Mouse (Mus musculus): ENCODE measurements around the gene Ccdc137. TPM values are rescaled to one million over a fixed set of nuclear protein-coding genes. Genes with fewer than 3 reads are reported as not detected.

Ccdc137 gene
- polyA plus RNA-seq, 1 experiment from 2014 or later, result 31.3 TPM

GRCm38 (mm10) chr11:120505661-120506060 lies 47.7 kb downstream of the Ccdc137 start:
- 81% methylated on average over 3 of the region's 3 CpGs for WGBS
- no peaks in the 10 kb centered on the region for H3K27me3 ChIP-seq (replicated peaks; ENCODE audit: control insufficient read depth, insufficient read depth, low read length)
- H3K4me1 ChIP-seq (ENCODE audit: control insufficient read depth, insufficient read depth, low read length), result peaks cover 32% of the 10 kb centered on the region
- no peak overlapping the region for H3K27ac ChIP-seq (ENCODE audit: low read length)
- no peak overlapping the region for H3K4me2 ChIP-seq (ENCODE audit: low read depth, low read length)
- H3K9me3 ChIP-seq (ENCODE audit: control insufficient read depth, low read length), result no peaks in the 10 kb centered on the region
- H3K4me3 ChIP-seq (ENCODE audit: low read length), result no peak overlapping the region
- ATAC-seq, result no peak
- no peak overlapping the region for H3K9ac ChIP-seq (ENCODE audit: low read depth, low read length)
- no peaks in the 10 kb centered on the region for H3K36me3 ChIP-seq (ENCODE audit: control insufficient read depth, insufficient read depth, low read length)

DNA sequence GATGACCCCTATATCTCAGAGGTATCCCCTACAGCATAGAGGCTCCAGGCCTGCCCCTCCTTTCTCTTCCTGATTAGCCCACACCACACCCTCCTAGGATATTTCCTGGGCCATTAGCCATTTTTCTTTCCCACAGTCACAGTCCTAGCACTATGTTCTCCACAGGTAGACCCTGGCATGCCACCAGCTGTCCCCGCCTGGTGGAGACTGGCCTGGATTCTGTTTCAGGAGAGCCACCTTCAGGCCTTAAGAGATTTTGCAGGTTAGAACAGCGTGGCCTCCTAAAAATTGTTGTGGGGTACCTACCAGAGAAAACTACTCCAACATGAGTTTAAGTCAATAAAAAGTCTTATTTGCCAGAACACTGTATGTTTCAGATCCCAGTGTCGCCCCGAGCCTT lies 49.0 kb downstream of the Ccdc137 start:
- 47% methylated on average over 4 of the region's 4 CpGs for WGBS
- Histone ChIP-seq H3K36me3 (ENCODE audit: control insufficient read depth, insufficient read depth, low read length) (no peaks in the 10 kb centered on the region), H3K9me3 (ENCODE audit: control insufficient read depth, low read length) (no peaks in the 10 kb centered on the region), H3K4me2 (ENCODE audit: low read depth, low read length) (no peak overlapping the region), H3K27ac (ENCODE audit: low read length) (peak overlapping the region; percentile 70), H3K4me3 (ENCODE audit: low read length) (no peak overlapping the region), H3K9ac (ENCODE audit: low read depth, low read length) (no peak overlapping the region), H3K4me1 (ENCODE audit: control insufficient read depth, insufficient read depth, low read length) (peaks cover 29% of the 10 kb centered on the region), H3K27me3 (replicated peaks; ENCODE audit: control insufficient read depth, insufficient read depth, low read length) (no peaks in the 10 kb centered on the region)
- peak; percentile 45 for ATAC-seq

GRCm38 (mm10) chr11:120507611-120508289 lies 49.8 kb downstream of the Ccdc137 start:
- H3K4me2 ChIP-seq (ENCODE audit: low read depth, low read length), result peak overlapping the region; percentile 36; the same call in 1 of the 2 replicates
- H3K4me3 ChIP-seq (ENCODE audit: low read length), result no peak overlapping the region
- no peaks in the 10 kb centered on the region for H3K27me3 ChIP-seq (replicated peaks; ENCODE audit: control insufficient read depth, insufficient read depth, low read length)
- no peaks in the 10 kb centered on the region for H3K9me3 ChIP-seq (ENCODE audit: control insufficient read depth, low read length)
- H3K4me1 ChIP-seq (ENCODE audit: control insufficient read depth, insufficient read depth, low read length), result peaks cover 29% of the 10 kb centered on the region
- 55% methylated on average over 13 of the region's 13 CpGs for WGBS
- peak overlapping the region; percentile 70 for H3K27ac ChIP-seq (ENCODE audit: low read length)
- H3K36me3 ChIP-seq (ENCODE audit: control insufficient read depth, insufficient read depth, low read length), result no peaks in the 10 kb centered on the region
- ATAC-seq, result peak; percentile 82
- H3K9ac ChIP-seq (ENCODE audit: low read depth, low read length), result no peak overlapping the region

GRCm38 (mm10) chr11:120508290-120508870 lies 50.5 kb downstream of the Ccdc137 start:
- WGBS, result 71% methylated on average over 9 of the region's 9 CpGs
- no peak overlapping the region for H3K4me3 ChIP-seq (ENCODE audit: low read length)
- H3K27ac ChIP-seq (ENCODE audit: low read length), result 0 out of 2 replicates have a peak overlapping the region, but pooled peaks have one; percentile 37
- no peaks in the 10 kb centered on the region for H3K36me3 ChIP-seq (ENCODE audit: control insufficient read depth, insufficient read depth, low read length)
- H3K9me3 ChIP-seq (ENCODE audit: control insufficient read depth, low read length), result no peaks in the 10 kb centered on the region
- H3K27me3 ChIP-seq (replicated peaks; ENCODE audit: control insufficient read depth, insufficient read depth, low read length), result no peaks in the 10 kb centered on the region
- H3K9ac ChIP-seq (ENCODE audit: low read depth, low read length), result no peak overlapping the region
- H3K4me2 ChIP-seq (ENCODE audit: low read depth, low read length), result no peak overlapping the region
- peaks cover 29% of the 10 kb centered on the region for H3K4me1 ChIP-seq (ENCODE audit: control insufficient read depth, insufficient read depth, low read length)
- no peak for ATAC-seq

- peak overlapping the region; percentile 60 for H3K9ac ChIP-seq (ENCODE audit: low read depth, low read length)
- 37% methylated on average over 4 of the region's 4 CpGs for WGBS
- peak overlapping the region; percentile 34; the same call in 1 of the 2 replicates for H3K4me3 ChIP-seq (ENCODE audit: low read length)
- peak overlapping the region; percentile 86 for H3K27ac ChIP-seq (ENCODE audit: low read length)
- no peaks in the 10 kb centered on the region for H3K27me3 ChIP-seq (replicated peaks; ENCODE audit: control insufficient read depth, insufficient read depth, low read length)
- peak; percentile 49 for ATAC-seq
- peak overlapping the region; percentile 56 for H3K4me2 ChIP-seq (ENCODE audit: low read depth, low read length)
- H3K36me3 ChIP-seq (ENCODE audit: control insufficient read depth, insufficient read depth, low read length), result no peaks in the 10 kb centered on the region
- H3K4me1 ChIP-seq (ENCODE audit: control insufficient read depth, insufficient read depth, low read length), result peaks cover 29% of the 10 kb centered on the region
- H3K9me3 ChIP-seq (ENCODE audit: control insufficient read depth, low read length), result no peaks in the 10 kb centered on the region
Measured at GRCm38 (mm10) chr11:120509940-120510339, 52.0 kb downstream of the Ccdc137 start.

- peak; percentile 23; the same call in 1 of the 2 replicates for ATAC-seq
- WGBS, result 8% methylated on average over 16 of the region's 16 CpGs
- peaks cover 28% of the 10 kb centered on the region for H3K4me1 ChIP-seq (ENCODE audit: control insufficient read depth, insufficient read depth, low read length)
- H3K27ac ChIP-seq (ENCODE audit: low read length), result peak overlapping the region; percentile 86
- H3K4me3 ChIP-seq (ENCODE audit: low read length), result peak overlapping the region; percentile 34
- H3K36me3 ChIP-seq (ENCODE audit: control insufficient read depth, insufficient read depth, low read length), result no peaks in the 10 kb centered on the region
- no peaks in the 10 kb centered on the region for H3K27me3 ChIP-seq (replicated peaks; ENCODE audit: control insufficient read depth, insufficient read depth, low read length)
- peak overlapping the region; percentile 60 for H3K9ac ChIP-seq (ENCODE audit: low read depth, low read length)
- H3K4me2 ChIP-seq (ENCODE audit: low read depth, low read length), result peak overlapping the region; percentile 56
- H3K9me3 ChIP-seq (ENCODE audit: control insufficient read depth, low read length), result no peaks in the 10 kb centered on the region
Measured at GRCm38 (mm10) chr11:120510375-120511030, 52.6 kb downstream of the Ccdc137 start.

DNA sequence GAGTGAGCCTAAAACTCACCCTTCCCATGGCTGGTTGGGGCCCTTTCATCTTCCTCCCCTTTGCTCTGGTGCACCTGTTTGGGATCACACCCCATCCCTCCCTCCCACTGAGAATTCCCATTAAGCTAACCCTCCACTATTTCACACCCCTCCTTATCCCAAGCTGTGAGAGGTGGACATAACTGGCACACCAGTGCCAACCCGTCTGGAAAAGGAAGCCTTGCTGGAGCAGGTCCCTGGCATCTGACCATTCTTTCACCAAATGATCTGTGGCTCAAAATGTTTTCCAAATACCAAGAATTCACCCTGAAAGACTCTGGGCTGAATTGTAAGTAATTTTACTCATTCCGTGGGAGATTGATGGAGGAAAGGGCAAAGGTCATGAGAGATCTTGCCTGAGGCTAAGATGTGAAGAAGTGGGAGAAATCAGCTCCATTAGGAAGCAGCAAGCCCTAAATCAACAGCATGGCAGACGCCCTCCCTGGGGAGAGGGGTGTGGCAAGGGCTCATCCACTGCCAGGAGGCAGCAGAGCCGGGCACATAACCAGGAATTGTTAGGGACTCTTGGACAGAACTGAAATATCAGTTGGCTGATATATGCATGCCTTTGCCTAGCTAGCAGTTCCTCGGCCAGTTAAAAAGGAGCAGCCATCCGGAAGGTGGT lies 55.0 kb downstream of the Ccdc137 start:
- no peak for ATAC-seq
- H3K36me3 ChIP-seq (ENCODE audit: control insufficient read depth, insufficient read depth, low read length), result no peaks in the 10 kb centered on the region
- no peak overlapping the region for H3K27ac ChIP-seq (ENCODE audit: low read length)
- H3K9me3 ChIP-seq (ENCODE audit: control insufficient read depth, low read length), result no peaks in the 10 kb centered on the region
- no peak overlapping the region for H3K4me3 ChIP-seq (ENCODE audit: low read length)
- H3K4me2 ChIP-seq (ENCODE audit: low read depth, low read length), result no peak overlapping the region
- peaks cover 22% of the 10 kb centered on the region for H3K4me1 ChIP-seq (ENCODE audit: control insufficient read depth, insufficient read depth, low read length)
- WGBS, result 36% methylated on average over 6 of the region's 6 CpGs
- no peak overlapping the region for H3K9ac ChIP-seq (ENCODE audit: low read depth, low read length)
- no peaks in the 10 kb centered on the region for H3K27me3 ChIP-seq (replicated peaks; ENCODE audit: control insufficient read depth, insufficient read depth, low read length)

All from intestine, embryonic 16.5 days (tissue).